Mouse (Mus musculus) spleen, adult 2 months (tissue): Measurements from ENCODE around the gene Timm8b. TPM values are rescaled to one million over a fixed set of nuclear protein-coding genes. Genes with fewer than 3 reads are reported as not detected.

ENCODE experiments used
- DNase-seq, 2 experiments: peaks; one replicate each; pipeline versions ENCODE4 v3.0.0 to v3.0.0-alpha.2; 2012 to 2021; ENCODE audit warnings: low spot score in 2 of 2, low read depth in 1 of 2
- H3K27ac ChIP-seq: fragments of 200-500 bp; 2 replicates; pipeline ENCODE4 v1.5.1; 2012; ENCODE audit warnings: low read length, inconsistent platforms; ENCODE audit not compliant: insufficient read depth
- H3K27me3 ChIP-seq: fragments of 200-500 bp; 2 replicates; pipeline ENCODE4 v1.6.1; 2012; ENCODE audit warnings: mild to moderate bottlenecking, moderate library complexity, low read length, inconsistent platforms; ENCODE audit not compliant: control insufficient read depth, insufficient read depth
- H3K36me3 ChIP-seq: fragments of 200-500 bp; 2 replicates; pipeline ENCODE4 v1.6.1; 2012; ENCODE audit warnings: mild to moderate bottlenecking, low read length, inconsistent platforms; ENCODE audit not compliant: control insufficient read depth, insufficient read depth
- H3K4me1 ChIP-seq: fragments of 200-500 bp; 2 replicates; pipeline ENCODE4 v1.6.1; 2011; ENCODE audit warnings: inconsistent platforms; ENCODE audit not compliant: control insufficient read depth, insufficient read depth, insufficient read length
- H3K4me3 ChIP-seq: fragments of 200-500 bp; 2 replicates; pipeline ENCODE4 v1.5.1; 2011; ENCODE audit warnings: mild to moderate bottlenecking, inconsistent platforms; ENCODE audit not compliant: insufficient read depth, insufficient read length; ENCODE audit errors: extremely low read depth
- CTCF ChIP-seq: fragments of 200-500 bp; IDR thresholded peaks from 2 replicates; pipeline ENCODE4 v1.5.1; 2011; ENCODE audit warnings: mild to moderate bottlenecking, inconsistent platforms; ENCODE audit not compliant: insufficient read depth, insufficient read length, insufficient replicate concordance; ENCODE audit errors: extremely low read depth
- POLR2A ChIP-seq: fragments of 200-500 bp; IDR thresholded peaks from 2 replicates; pipeline ENCODE4 v1.6.1; 2011; ENCODE audit warnings: low read depth, low read length, inconsistent platforms
- WGBS: fragments of 180-500 bp; shearing (Covaris S2); methylation state at CpG from one replicate; pipeline ENCODE4 v1.1.7; 2018; 5-methylcytosine and 5-hydroxymethylcytosine counted together
- polyA plus RNA-seq: library from polyadenylated mRNA; depleted of rRNA; stranded (reverse); fragments of >200 nt; gene quantifications from 2 replicates; pipeline ENCODE4 v1.2.3, GENCODE M21; 2012

Gene Timm8b
- polyA plus RNA-seq, 1 experiment = 39.0 TPM

GRCm38 (mm10) chr9:50590856-50591518 lies 12.7 kb upstream of the Timm8b start:
- Histone ChIP-seq H3K4me3 (no peak overlapping the region), H3K4me1 (0 out of 2 replicates have a peak, but pooled peaks cover 2% of the 10 kb centered on the region), H3K36me3 (peaks cover 6% of the 10 kb centered on the region; the same call in 1 of the 2 replicates), H3K27me3 (no peaks in the 10 kb centered on the region), H3K27ac (no peak overlapping the region)
- DNase-seq = no peak
- 49% methylated on average over 10 of the region's 10 CpGs for WGBS
- TF ChIP-seq POLR2A (no peak), CTCF (no peak)

DNA sequence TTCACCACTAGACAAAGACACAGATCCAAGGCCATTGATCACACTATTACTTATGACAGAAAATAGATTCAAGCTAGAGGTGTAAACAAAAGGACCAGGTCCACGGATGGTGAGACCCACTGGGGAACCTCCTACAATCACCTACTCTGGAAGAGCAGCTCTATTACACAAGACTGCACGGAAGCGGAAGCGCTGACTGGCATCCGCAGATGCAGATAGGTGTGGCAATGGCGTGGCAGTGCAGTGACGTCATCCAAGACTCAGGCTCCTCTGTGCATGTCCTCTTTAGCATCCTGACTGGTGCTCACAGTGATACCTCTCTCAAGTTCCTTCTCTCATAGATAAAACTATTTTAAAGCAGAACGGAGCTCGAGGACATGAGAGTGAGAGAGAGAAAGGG lies 10.8 kb upstream of the Timm8b start:
- TF ChIP-seq POLR2A (no peak), CTCF (no peak)

DNA sequence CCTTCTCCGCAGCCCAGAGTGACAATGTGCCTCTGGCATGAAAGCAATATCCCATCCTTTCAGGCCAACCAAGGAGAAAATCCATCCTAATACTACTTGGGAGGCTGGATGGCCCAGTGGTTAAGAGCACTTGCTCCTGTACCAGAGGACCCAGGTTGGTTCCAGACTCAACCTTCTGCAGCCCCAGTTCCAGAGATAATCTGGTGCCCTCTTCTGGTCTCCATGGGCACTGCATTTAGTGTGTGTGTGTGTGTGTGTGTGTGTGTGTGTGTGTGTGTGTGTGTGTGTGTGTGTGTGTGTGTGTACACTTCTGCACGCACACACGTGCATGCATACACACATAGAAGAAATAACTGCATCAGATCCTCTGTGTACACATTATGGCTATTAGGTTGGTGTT lies 10.2 kb upstream of the Timm8b start:
- Histone ChIP-seq H3K4me3 (no peak overlapping the region), H3K36me3 (peaks cover 25% of the 10 kb centered on the region), H3K27me3 (no peaks in the 10 kb centered on the region), H3K4me1 (0 out of 2 replicates have a peak, but pooled peaks cover 2% of the 10 kb centered on the region), H3K27ac (no peak overlapping the region)
- DNase-seq = peak; percentile 35 to 41
- 85% methylated on average over 3 of the region's 3 CpGs for WGBS
- TF ChIP-seq CTCF = no peak; the same call in 1 of the 2 replicates
- TF ChIP-seq POLR2A = no peak

More for the DNA sequence above, 10.8 kb upstream of the Timm8b start:
- WGBS = 86% methylated on average over 9 of the region's 9 CpGs
- Histone ChIP-seq H3K27me3 (no peaks in the 10 kb centered on the region), H3K4me1 (0 out of 2 replicates have a peak, but pooled peaks cover 2% of the 10 kb centered on the region), H3K4me3 (no peak overlapping the region), H3K27ac (no peak overlapping the region), H3K36me3 (peaks cover 20% of the 10 kb centered on the region)
- no peak for DNase-seq

GRCm38 (mm10) chr9:50594794-50595417 lies 8.8 kb upstream of the Timm8b start:
- Histone ChIP-seq H3K4me1 (0 out of 2 replicates have a peak, but pooled peaks cover 2% of the 10 kb centered on the region), H3K36me3 (peaks cover 31% of the 10 kb centered on the region), H3K27ac (no peak overlapping the region), H3K4me3 (no peak overlapping the region), H3K27me3 (no peaks in the 10 kb centered on the region)
- WGBS = 91% methylated on average over 12 of the region's 12 CpGs
- no peak for DNase-seq
- no peak for TF ChIP-seq CTCF
- no peak for TF ChIP-seq POLR2A

- TF ChIP-seq POLR2A (no peak), CTCF (no peak)
- H3K36me3 ChIP-seq = peaks cover 33% of the 10 kb centered on the region
- DNase-seq = no peak
- no peak overlapping the region for H3K27ac ChIP-seq
- no peaks in the 10 kb centered on the region; the same call in 1 of the 2 replicates for H3K4me1 ChIP-seq
- 92% methylated on average over 8 of the region's 8 CpGs for WGBS
- H3K27me3 ChIP-seq = no peaks in the 10 kb centered on the region
- H3K4me3 ChIP-seq = no peak overlapping the region
Measured at GRCm38 (mm10) chr9:50596973-50597372, 6.7 kb upstream of the Timm8b start.

GRCm38 (mm10) chr9:50601536-50601935 lies 2.2 kb upstream of the Timm8b start:
- Histone ChIP-seq H3K36me3 (peaks cover 26% of the 10 kb centered on the region), H3K4me1 (peaks cover 5% of the 10 kb centered on the region), H3K4me3 (no peak overlapping the region), H3K27ac (no peak overlapping the region), H3K27me3 (no peaks in the 10 kb centered on the region)
- TF ChIP-seq POLR2A (no peak), CTCF (no peak)
- DNase-seq = no peak
- 67% methylated on average over 6 of the region's 6 CpGs for WGBS

DNA sequence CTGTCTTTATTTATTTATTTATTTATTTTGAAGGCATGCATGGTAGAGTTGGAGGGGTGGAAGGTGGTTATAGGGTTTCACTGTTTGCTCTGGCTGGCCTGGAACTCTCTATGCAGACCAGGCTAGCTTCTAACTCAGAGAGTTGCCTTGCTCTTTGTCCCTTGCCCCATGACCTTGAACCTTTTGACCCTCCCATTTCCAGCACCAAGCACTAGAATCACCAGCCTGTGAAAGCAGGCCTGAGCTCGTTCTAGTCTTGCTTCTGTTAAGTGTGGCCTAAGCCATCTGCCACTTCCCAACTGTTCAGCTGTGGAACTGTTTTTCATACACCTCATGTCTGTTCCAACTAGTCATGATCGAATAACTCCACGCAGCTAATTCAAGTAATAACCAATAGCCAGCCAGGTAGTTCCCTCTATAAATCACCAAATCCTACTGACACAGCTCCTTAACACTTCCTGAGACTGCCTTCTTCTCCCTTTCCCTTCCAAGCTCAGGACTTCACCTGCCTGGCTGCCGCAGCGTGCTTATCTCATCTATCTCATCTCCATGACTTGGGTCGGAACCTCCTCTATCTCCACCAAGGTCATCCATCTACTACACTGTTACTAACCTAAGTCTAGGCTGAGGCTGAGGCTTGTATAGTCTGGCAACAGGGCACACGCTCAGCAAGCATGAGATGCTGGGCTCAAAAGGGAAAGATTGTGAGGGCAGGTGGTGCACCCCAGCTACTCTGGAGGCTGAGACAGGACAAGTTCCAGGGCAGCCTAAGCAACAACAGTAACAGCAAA lies 1.5 kb upstream of the Timm8b start:
- Histone ChIP-seq H3K27me3 (no peaks in the 10 kb centered on the region), H3K36me3 (peaks cover 20% of the 10 kb centered on the region), H3K4me1 (peaks cover 5% of the 10 kb centered on the region), H3K27ac (no peak overlapping the region), H3K4me3 (no peak overlapping the region)
- 71% methylated on average over 7 of the region's 7 CpGs for WGBS
- TF ChIP-seq POLR2A (no peak), CTCF (no peak)
- no peak for DNase-seq
